Mouse (Mus musculus) testis, adult 2 months (tissue): ENCODE results near the gene Evl. TPM values are rescaled to one million over a fixed set of nuclear protein-coding genes. Genes with fewer than 3 reads are reported as not detected.

Experiments
- H3K27ac ChIP-seq: fragments of 200-500 bp; 2 replicates; pipeline ENCODE4 v1.5.1; 2012; ENCODE audit warnings: low read depth, low read length; ENCODE audit not compliant: control insufficient read depth, insufficient read depth
- H3K27me3 ChIP-seq: fragments of 200-500 bp; 2 replicates; pipeline ENCODE4 v1.6.1; 2012; ENCODE audit warnings: mild to moderate bottlenecking, low read length, moderate library complexity; ENCODE audit not compliant: control insufficient read depth, insufficient read depth
- H3K36me3 ChIP-seq: fragments of 200-500 bp; 2 replicates; pipeline ENCODE4 v1.6.1; 2012; ENCODE audit warnings: mild to moderate bottlenecking, low read length; ENCODE audit not compliant: control insufficient read depth, insufficient read depth
- H3K4me1 ChIP-seq: fragments of 200-500 bp; 2 replicates; pipeline ENCODE4 v1.6.1; 2012; ENCODE audit warnings: low read length; ENCODE audit not compliant: control insufficient read depth, insufficient read depth
- H3K4me3 ChIP-seq: fragments of 200-500 bp; 2 replicates; pipeline ENCODE4 v1.5.1; 2012; ENCODE audit warnings: low read depth, mild to moderate bottlenecking, low read length, moderate library complexity, mixed read lengths; ENCODE audit not compliant: control insufficient read depth
- CTCF ChIP-seq: fragments of 200-500 bp; IDR thresholded peaks from 2 replicates; pipeline ENCODE4 v1.5.1; 2012; ENCODE audit warnings: low read depth, mild to moderate bottlenecking, inconsistent platforms, low read length, moderate library complexity; ENCODE audit not compliant: control insufficient read depth, insufficient read depth, insufficient replicate concordance
- POLR2A ChIP-seq: fragments of 200-500 bp; IDR thresholded peaks from 2 replicates; pipeline ENCODE4 v1.6.1; 2012; ENCODE audit warnings: low read depth, mild to moderate bottlenecking, inconsistent platforms, low read length, moderate library complexity; ENCODE audit not compliant: control insufficient read depth
- polyA plus RNA-seq: library from polyadenylated mRNA; depleted of rRNA; stranded (reverse); fragments of >200 nt; gene quantifications from 2 replicates; pipeline ENCODE4 v1.2.3, GENCODE M21; 2012

Gene Evl
- polyA plus RNA-seq, 1 experiment, result 36.4 TPM

GRCm38 (mm10) chr12:108554861-108555556 lies 489 bp downstream of the Evl start:
- Histone ChIP-seq H3K27me3 (no peaks in the 10 kb centered on the region), H3K4me1 (peaks cover 8% of the 10 kb centered on the region), H3K36me3 (no peaks in the 10 kb centered on the region), H3K27ac (peak overlapping the region; percentile 75), H3K4me3 (peak overlapping the region; percentile 95)
- TF ChIP-seq CTCF (no peak), POLR2A (no peak; the same call in 1 of the 2 replicates)

GRCm38 (mm10) chr12:108558194-108558593 lies 3.7 kb downstream of the Evl start:
- Histone ChIP-seq H3K36me3 (no peaks in the 10 kb centered on the region), H3K27me3 (no peaks in the 10 kb centered on the region), H3K4me3 (no peak overlapping the region), H3K4me1 (peaks cover 8% of the 10 kb centered on the region), H3K27ac (no peak overlapping the region)
- TF ChIP-seq CTCF (no peak), POLR2A (no peak)

GRCm38 (mm10) chr12:108563238-108563637 lies 8.7 kb downstream of the Evl start:
- Histone ChIP-seq H3K36me3 (no peaks in the 10 kb centered on the region), H3K4me1 (no peaks in the 10 kb centered on the region; the same call in 1 of the 2 replicates), H3K4me3 (no peak overlapping the region), H3K27ac (no peak overlapping the region), H3K27me3 (no peaks in the 10 kb centered on the region)
- TF ChIP-seq POLR2A (no peak), CTCF (peak; percentile 15; the same call in 1 of the 2 replicates)

- Histone ChIP-seq H3K4me3 (no peak overlapping the region), H3K36me3 (no peaks in the 10 kb centered on the region), H3K27ac (no peak overlapping the region), H3K27me3 (no peaks in the 10 kb centered on the region), H3K4me1 (no peaks in the 10 kb centered on the region)
- TF ChIP-seq POLR2A (no peak), CTCF (no peak)
Observed at GRCm38 (mm10) chr12:108564910-108565506, 10.5 kb downstream of the Evl start.

- no peaks in the 10 kb centered on the region for H3K36me3 ChIP-seq
- no peaks in the 10 kb centered on the region for H3K27me3 ChIP-seq
- H3K4me1 ChIP-seq, result no peaks in the 10 kb centered on the region
- TF ChIP-seq POLR2A (no peak), CTCF (no peak)
- no peak overlapping the region for H3K27ac ChIP-seq
- no peak overlapping the region for H3K4me3 ChIP-seq
Observed at GRCm38 (mm10) chr12:108579156-108579871, 24.8 kb downstream of the Evl start.

GRCm38 (mm10) chr12:108583775-108584174 lies 29.3 kb downstream of the Evl start:
- Histone ChIP-seq H3K27me3 (no peaks in the 10 kb centered on the region), H3K4me1 (no peaks in the 10 kb centered on the region), H3K36me3 (no peaks in the 10 kb centered on the region), H3K27ac (no peak overlapping the region), H3K4me3 (no peak overlapping the region)
- TF ChIP-seq CTCF, result no peak
- TF ChIP-seq POLR2A, result no peak

- no peak for TF ChIP-seq POLR2A
- TF ChIP-seq CTCF, result no peak
- Histone ChIP-seq H3K4me1 (no peaks in the 10 kb centered on the region), H3K36me3 (no peaks in the 10 kb centered on the region), H3K27ac (no peak overlapping the region), H3K4me3 (no peak overlapping the region), H3K27me3 (no peaks in the 10 kb centered on the region)
Observed at GRCm38 (mm10) chr12:108590131-108590530, 35.6 kb downstream of the Evl start.
